Mouse (Mus musculus) T-cell, adult 2 months (primary cell): Measurements from ENCODE around the gene Hoxd8.

ENCODE experiments used
- DNase-seq: peaks from one replicate; pipeline ENCODE4 v3.0.0; 2022; ENCODE audit warnings: low spot score

Gene Hoxd8

GRCm38 (mm10) chr2:74699053-74699430 is 5.4 kb upstream of the Hoxd8 start:
- no peak for DNase-seq

DNA sequence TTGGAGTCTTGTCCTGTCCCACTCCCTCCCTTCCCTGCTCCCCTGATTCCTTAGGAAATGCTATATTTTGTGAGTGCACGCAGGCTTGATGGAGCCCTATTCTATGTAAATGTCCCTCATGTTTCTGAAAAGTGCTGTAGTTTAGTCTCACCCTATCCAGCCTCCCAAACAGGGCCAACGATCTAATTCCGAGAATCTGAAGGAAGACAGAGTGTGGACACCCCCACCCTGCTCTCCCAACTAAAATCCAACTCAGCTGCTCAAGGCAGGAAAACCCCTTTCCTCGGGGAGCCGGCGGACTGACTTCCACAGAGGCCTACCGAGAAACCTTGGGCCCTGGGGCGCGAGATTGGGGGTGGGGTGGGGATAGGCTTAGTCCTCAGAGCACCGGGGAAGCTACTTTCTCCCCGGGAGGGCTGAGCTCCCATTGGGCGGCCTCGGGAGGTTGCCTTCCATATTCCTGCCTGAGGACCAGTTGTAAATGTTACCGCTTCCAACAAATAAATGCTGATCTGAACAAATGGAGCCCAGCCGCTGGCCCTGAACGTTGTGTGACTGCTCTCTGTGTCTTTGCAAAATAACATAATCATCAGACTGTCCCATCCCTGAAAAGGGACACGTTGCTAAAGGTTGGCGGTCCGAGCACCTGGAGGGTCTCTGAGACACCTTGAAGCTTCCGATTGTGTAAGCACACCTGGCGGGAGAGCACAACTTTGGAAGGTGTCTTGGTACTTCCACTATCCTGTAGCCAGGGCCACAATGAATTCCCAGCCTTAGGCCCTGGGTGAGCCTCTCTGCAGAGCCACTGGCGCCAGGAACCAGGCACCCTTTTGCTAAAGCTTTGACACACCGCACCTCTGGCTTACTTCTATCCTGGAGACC is 4.5 kb upstream of the Hoxd8 start:
- DNase-seq = no peak

- DNase-seq = no peak
These were observed 3.8 kb upstream of the Hoxd8 start for GRCm38 (mm10) chr2:74700546-74701112.

DNA sequence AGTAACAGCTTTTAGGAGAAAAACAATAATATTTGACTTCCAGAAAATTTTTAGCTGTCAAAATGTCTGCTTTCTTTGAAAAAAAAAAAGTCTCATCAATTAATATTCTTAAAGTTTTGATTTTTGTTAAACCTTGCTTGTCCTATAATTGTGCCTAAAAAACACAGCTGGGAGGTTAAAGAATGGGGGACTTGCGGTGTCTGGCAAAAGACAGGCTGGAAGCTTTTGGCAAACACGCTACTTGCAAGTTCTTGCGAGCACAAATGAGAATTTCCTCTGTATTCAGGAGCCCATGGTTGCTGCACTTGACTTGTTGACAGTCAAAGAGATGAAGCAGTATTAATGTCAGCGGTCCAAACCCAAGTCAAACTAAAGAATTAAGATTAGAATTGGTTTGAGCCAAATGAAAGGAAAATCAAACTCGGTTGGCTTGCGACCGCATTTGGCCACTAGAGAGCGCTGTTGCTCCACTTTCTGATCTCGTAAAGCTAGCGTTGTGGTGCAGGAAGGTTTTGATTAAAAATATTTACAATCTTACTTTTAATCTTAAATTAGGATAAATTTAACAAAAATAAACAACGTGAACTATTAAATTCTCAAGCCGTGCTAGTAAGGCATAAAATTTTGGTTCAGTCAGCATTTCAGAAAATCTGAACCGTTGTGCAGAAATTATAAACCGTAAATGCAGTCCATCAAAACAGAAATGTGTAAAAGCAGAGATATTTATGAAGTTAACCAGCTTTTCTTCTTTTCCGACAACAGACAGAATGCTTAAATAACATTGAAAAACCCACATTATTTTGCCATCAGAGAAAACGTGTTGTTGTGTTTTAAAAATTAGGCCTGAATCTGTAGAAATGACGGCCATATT is 2.2 kb upstream of the Hoxd8 start:
- DNase-seq = peak; percentile 57

GRCm38 (mm10) chr2:74702820-74703219 is 1.6 kb upstream of the Hoxd8 start:
- no peak for DNase-seq

- no peak for DNase-seq
These were observed 1.1 kb upstream of the Hoxd8 start for GRCm38 (mm10) chr2:74703317-74703716.

DNA sequence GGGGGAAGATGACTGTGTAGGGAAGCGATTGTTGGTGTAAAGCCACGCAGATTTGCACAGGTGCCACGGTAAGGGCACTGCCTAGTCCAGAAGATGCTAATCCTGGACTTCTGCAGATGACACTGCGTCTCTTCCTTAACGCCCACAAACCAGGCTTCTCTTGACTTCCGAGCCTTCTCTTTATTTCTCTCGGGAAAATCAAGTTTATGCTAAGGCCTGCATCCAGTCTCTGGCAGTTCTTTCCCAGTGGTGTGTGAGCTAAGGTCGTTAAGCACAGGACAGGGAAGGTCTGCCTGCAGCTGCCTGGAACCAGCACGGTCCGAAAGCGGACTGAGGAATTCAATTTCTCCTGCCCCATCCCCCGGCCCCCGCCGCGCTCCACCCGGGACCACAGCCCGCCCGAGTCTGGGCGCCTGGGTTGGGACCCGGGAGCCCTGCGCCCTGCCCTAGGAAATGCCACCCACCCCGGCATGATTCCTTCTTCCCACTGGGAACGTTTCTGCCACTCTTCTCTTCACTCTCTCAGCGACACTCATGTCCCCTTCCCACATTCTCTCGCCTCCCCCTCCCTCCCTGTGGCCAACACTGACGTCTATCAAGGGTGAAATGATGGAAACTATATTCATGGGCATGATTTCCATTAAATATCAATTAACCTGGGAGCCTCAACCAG is 559 bp upstream of the Hoxd8 start:
- DNase-seq = no peak

DNA sequence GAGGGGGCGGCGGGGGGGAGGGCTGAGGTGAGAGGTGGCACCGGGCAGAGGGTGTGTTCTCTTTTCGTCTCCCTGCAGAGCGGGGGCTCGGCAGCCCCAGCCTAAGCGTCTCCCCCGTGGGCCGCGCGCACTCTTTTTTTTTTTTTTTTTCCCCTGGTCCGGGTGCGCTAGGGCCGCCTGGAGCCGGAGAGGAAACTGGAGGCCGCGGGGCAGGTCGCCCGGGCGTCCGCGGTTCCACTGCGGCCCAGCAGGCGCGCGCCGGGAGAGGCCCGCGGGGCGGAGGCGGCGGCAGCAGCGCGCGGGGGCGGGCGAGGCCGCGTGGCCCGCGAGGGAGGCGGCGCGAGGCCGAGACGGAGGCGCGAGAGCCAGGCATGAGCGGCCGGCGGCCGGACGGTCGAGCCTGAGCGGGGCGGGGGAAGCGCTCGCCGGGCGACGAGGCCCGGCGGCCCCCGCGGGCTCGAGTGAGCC is 618 bp downstream of the Hoxd8 start:
- DNase-seq = no peak

DNA sequence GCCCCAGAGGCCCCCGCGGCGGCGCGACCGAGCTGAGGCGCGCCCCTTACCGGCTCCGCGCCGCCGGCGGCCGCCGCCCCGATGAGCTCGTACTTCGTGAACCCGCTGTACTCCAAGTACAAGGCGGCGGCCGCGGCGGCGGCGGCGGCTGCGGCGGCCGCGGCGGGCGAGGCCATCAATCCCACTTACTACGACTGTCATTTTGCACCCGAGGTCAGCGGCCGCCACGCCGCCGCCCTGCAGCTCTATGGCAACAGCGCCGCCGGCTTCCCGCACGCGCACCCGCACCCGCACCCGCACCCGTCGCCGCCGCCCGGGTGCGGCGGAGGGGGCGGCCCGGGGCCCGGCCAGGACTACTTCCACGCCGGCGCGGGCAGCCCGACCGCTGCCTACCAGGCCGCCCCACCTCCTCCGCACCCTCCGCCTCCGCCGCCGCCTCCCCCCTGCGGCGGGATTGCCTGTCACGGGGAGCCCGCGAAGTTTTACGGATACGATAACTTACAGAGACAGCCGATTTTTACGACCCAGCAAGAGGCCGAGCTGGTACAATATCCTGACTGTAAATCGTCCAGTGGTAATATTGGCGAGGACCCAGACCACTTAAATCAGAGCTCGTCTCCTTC is 1.2 kb downstream of the Hoxd8 start:
- DNase-seq = peak; percentile 25

- no peak for DNase-seq
These were observed 2.1 kb downstream of the Hoxd8 start for GRCm38 (mm10) chr2:74706393-74706960.

DNA sequence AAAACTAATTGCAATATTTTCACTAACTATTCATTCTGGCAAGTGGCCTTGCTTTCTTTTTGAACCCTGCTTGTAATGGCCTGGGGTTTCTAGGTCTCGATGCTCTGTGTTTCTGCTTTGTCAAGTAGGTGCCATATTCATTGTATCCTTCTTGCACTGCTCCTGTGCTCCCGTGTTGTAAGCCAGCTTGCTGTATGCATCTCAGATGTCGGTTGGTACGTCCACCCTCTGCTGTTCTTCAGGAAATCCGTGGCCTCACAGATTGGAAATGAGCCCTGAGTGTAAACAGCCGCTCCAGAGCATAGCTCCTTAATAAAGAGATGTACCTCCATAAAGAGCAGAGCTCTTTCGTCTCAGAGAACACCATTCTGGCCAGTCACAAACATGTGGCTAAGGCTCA is 3.2 kb downstream of the Hoxd8 start:
- DNase-seq = no peak

- DNase-seq = no peak
These were observed 4.3 kb downstream of the Hoxd8 start for GRCm38 (mm10) chr2:74708676-74709075.

GRCm38 (mm10) chr2:74709465-74710419 is 5.3 kb downstream of the Hoxd8 start:
- DNase-seq = no peak

DNA sequence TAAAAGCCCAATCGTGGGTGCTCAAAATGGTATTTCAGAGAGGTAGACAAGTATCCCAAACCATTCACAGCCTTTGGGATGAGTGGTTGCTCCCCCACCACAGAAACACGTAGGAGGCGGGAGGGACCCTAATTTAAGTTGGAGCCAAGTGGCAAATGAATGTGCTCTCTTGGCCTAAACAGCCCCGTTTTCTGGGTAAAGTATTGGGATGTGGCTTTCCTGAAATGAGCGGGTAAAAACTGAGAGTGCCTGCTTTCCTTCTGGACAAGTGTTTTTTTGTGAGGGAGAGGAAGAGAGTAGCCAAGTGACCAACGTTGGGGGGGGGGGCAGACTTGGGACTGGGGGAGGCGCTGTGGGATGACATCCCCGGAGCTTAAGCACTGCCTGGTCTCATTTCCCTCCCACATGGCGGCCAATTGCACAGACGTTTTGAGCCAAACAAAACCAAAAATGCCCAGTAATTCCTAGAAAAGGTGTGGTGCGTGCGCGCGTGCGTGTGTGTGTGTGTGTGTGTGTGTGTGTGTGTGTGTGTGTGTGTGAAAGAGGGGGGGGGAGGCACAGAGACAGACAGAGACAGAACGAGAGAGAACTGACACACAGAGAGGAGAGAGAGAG is 6.6 kb downstream of the Hoxd8 start:
- DNase-seq = no peak

- no peak for DNase-seq
These were observed 7.6 kb downstream of the Hoxd8 start, which contains the start of the genes Hoxd3 and Hoxd4 for GRCm38 (mm10) chr2:74711721-74712621. Gene Hoxd3, plus strand, starts transcription at chr2:74711927. Gene Hoxd4, plus strand, starts transcription at chr2:74711929.

GRCm38 (mm10) chr2:74713239-74714150 is 9.1 kb downstream of the Hoxd8 start:
- no peak for DNase-seq

- DNase-seq = no peak
These were observed 9.9 kb downstream of the Hoxd8 start for GRCm38 (mm10) chr2:74714156-74714789.
